8 mouse cellular contexts compared by ENCODE assay signal in the genomic region with DNA sequence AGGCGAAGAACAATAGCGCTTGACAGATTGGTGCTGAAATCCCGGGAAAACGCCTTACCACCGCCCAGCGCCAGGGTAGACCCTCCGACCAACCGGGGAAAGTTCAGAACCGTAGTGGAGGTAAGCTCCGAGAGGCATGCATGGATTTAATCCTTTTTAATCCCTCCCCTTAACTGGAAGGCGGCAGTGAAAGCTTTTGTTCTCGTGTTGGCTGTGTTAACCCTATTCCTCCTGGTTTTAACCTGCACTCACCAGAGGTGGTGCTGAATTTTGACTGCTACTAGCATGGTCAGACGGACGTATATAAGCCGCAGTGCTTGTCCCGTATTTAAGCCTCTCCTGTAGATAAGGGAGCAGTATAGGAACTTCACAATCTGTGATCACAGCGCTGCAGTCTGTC.
DNase-seq lines count a peak whose midpoint lies in the region; ATAC-seq and TF ChIP-seq lines count a peak whose summit lies in the region.

No protein-coding gene starts in this region.

- TF ChIP-seq EP300 in ES-Bruce4 (IDR thresholded peaks at IDR 0.05; ENCODE audit: insufficient read depth, low read depth, low read length): no peak

- no peak overlapping the region for H3K27ac ChIP-seq in heart, embryonic 11.5 days (ENCODE audit: low read depth, low read length)
- peak overlapping the region; percentile 93 for H3K27ac ChIP-seq in ES-Bruce4 (ENCODE audit: insufficient read depth, low read length)
- H3K27ac ChIP-seq in forebrain, embryonic 16.5 days (ENCODE audit: low read length): no peak overlapping the region
- H3K27ac ChIP-seq in midbrain, embryonic 10.5 days (replicated peaks): no peak overlapping the region

- TF ChIP-seq CTCF in ES-Bruce4 (IDR thresholded peaks at IDR 0.05; ENCODE audit: low read depth, low read length): no peak

- 49% methylated on average over 17 of the region's 17 CpGs for WGBS in heart, embryonic 11.5 days (ENCODE audit: insufficient replicate concordance)
- 53% methylated on average over 17 of the region's 17 CpGs for WGBS in forebrain, embryonic 16.5 days
- WGBS in midbrain, embryonic 10.5 days: 53% methylated on average over 17 of the region's 17 CpGs

- TF ChIP-seq POLR2A in ES-Bruce4 (IDR thresholded peaks at IDR 0.05; ENCODE audit: insufficient read depth, low read length): no peak

- no peaks in the 10 kb centered on the region for H3K4me1 ChIP-seq in heart, embryonic 11.5 days (ENCODE audit: control insufficient read depth, insufficient read depth, low read length)
- H3K4me1 ChIP-seq in ES-Bruce4 (ENCODE audit: control insufficient read depth, insufficient read depth, low read length): peaks cover 2% of the 10 kb centered on the region
- no peaks in the 10 kb centered on the region for H3K4me1 ChIP-seq in forebrain, embryonic 16.5 days (replicated peaks; ENCODE audit: control insufficient read depth, insufficient read depth, low read length)
- H3K4me1 ChIP-seq in midbrain, embryonic 10.5 days: no peaks in the 10 kb centered on the region

- ATAC-seq in heart, embryonic 11.5 days (replicated peaks; ENCODE audit: insufficient number of reproducible peaks, low FRiP score, low TSS enrichment): no peak
- ATAC-seq in forebrain, embryonic 16.5 days: no peak

- H3K4me3 ChIP-seq in heart, embryonic 11.5 days (ENCODE audit: low read depth, low read length): no peak overlapping the region
- peak overlapping the region; percentile 65 for H3K4me3 ChIP-seq in ES-Bruce4 (ENCODE audit: low read depth, low read length)
- H3K4me3 ChIP-seq in forebrain, embryonic 16.5 days (replicated peaks; ENCODE audit: low read length): peak overlapping the region; percentile 15
- H3K4me3 ChIP-seq in midbrain, embryonic 10.5 days: peak overlapping the region; percentile 4; the same call in 1 of the 2 replicates

- peak overlapping the region; percentile 27; the same call in 1 of the 2 replicates for H3K4me2 ChIP-seq in heart, embryonic 11.5 days
- H3K4me2 ChIP-seq in forebrain, embryonic 16.5 days (ENCODE audit: low read length): no peak overlapping the region

- H3K36me3 ChIP-seq in heart, embryonic 11.5 days (ENCODE audit: control insufficient read depth, insufficient read depth, low read length): no peaks in the 10 kb centered on the region
- no peaks in the 10 kb centered on the region for H3K36me3 ChIP-seq in ES-Bruce4 (ENCODE audit: control insufficient read depth, insufficient read depth, low read length, poor library complexity, severe bottlenecking)
- H3K36me3 ChIP-seq in forebrain, embryonic 16.5 days (ENCODE audit: control insufficient read depth, insufficient read depth): no peaks in the 10 kb centered on the region
- H3K36me3 ChIP-seq in midbrain, embryonic 10.5 days: no peaks in the 10 kb centered on the region

- H3K9me3 ChIP-seq in heart, embryonic 11.5 days (replicated peaks; ENCODE audit: control insufficient read depth, low read length): peaks cover 16% of the 10 kb centered on the region
- H3K9me3 ChIP-seq in ES-Bruce4 (replicated peaks; ENCODE audit: control insufficient read depth, insufficient read depth, low read length, poor library complexity, severe bottlenecking): peaks cover 37% of the 10 kb centered on the region
- H3K9me3 ChIP-seq in forebrain, embryonic 16.5 days (ENCODE audit: control insufficient read depth, low read length): peaks cover 12% of the 10 kb centered on the region; the same call in 1 of the 2 replicates
- H3K9me3 ChIP-seq in midbrain, embryonic 10.5 days (replicated peaks): peaks cover 85% of the 10 kb centered on the region

- no peak for DNase-seq in heart, postnatal 10 days
- DNase-seq in midbrain, embryonic 10.5 days (ENCODE audit: low spot score): no peak
- DNase-seq in layer of hippocampus, postnatal 14 days (ENCODE audit: low spot score in 2 of 2): no peak
- DNase-seq in gastrocnemius, adult 18-20 months (ENCODE audit: low spot score): no peak
- no peak for DNase-seq in cerebellum, adult 9-10 months

- no peaks in the 10 kb centered on the region for H3K27me3 ChIP-seq in heart, embryonic 11.5 days (ENCODE audit: control insufficient read depth, insufficient read depth, low read length)
- peaks cover 1% of the 10 kb centered on the region; the same call in 1 of the 2 replicates for H3K27me3 ChIP-seq in ES-Bruce4 (ENCODE audit: control insufficient read depth, insufficient read depth, low read length, poor library complexity, severe bottlenecking)
- H3K27me3 ChIP-seq in forebrain, embryonic 16.5 days (replicated peaks; ENCODE audit: control insufficient read depth, insufficient read depth, low read length): no peaks in the 10 kb centered on the region
- no peaks in the 10 kb centered on the region for H3K27me3 ChIP-seq in midbrain, embryonic 10.5 days (ENCODE audit: low read depth, poor library complexity, severe bottlenecking)

- intact Hi-C loops in heart, postnatal 10 days (cut with DNase I): no loop called here

- H3K9ac ChIP-seq in heart, embryonic 11.5 days (ENCODE audit: low read depth, low read length): no peak overlapping the region
- H3K9ac ChIP-seq in ES-Bruce4 (ENCODE audit: low read depth, poor library complexity, severe bottlenecking): peak overlapping the region; percentile 69
- peak overlapping the region; percentile 9; the same call in 1 of the 2 replicates for H3K9ac ChIP-seq in forebrain, embryonic 16.5 days (replicated peaks; ENCODE audit: low read depth, low read length)
